Mouse (Mus musculus): ENCODE measurements at regions not wholly inside any gene's neighbourhood (a gene's known extent, or its start where the extent isn't known, plus 50 kb on each side); places are given as distances from the start of the nearest gene placed in this dataset.

DNA sequence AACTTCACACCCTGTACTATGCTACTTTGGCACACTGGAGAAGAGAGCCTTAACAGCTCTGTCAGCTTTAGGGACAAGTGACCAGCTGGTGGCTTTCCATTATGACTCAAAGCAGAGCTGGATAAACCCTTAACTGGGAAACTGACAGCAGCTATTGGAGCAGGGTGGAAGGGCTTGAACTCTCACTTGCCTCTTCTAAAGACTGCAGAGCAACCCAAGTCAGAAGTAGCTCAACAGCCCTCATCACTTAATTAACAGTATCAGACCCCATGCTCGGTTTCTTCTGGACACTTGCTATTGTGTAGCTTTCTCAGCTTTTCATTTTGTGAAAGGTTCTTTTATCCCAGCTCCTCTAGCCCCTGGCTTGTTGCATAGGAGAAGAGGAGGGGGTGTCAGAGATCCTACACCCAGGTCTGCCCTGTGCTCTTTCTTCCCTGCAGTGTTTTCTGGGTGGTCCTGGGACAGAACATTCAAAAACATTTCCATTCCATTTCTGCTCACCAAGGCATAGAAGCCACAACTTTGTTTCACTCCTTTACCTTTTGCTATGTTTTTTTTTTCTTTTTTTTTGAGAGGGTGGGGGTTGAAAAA lies 373.1 kb upstream of the Plxna2 start:
- no peak for ATAC-seq (ENCODE audit: extremely low read depth, insufficient number of reproducible peaks, low FRiP score, poor library complexity, severe bottlenecking)

DNA sequence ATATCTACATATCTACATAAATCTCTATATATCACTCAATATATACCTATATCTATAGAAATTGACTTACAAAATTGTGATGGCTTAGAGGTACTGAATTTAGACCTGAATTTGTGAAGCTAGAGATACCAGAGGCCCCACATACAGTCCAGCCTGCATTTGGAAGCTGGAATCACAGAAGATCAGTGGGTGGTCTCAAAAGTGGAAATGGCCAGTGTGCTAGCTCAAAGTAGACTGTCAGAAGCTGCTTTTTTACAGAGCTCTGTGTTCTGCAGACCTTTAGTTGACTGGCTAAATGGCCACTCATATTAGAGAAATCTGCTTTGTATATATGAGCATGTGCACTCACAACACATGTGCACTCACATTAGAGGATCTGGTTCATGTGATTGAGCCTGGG lies 376.9 kb upstream of the Plxna2 start:
- no peak for ATAC-seq (ENCODE audit: extremely low read depth, insufficient number of reproducible peaks, low FRiP score, poor library complexity, severe bottlenecking)

DNA sequence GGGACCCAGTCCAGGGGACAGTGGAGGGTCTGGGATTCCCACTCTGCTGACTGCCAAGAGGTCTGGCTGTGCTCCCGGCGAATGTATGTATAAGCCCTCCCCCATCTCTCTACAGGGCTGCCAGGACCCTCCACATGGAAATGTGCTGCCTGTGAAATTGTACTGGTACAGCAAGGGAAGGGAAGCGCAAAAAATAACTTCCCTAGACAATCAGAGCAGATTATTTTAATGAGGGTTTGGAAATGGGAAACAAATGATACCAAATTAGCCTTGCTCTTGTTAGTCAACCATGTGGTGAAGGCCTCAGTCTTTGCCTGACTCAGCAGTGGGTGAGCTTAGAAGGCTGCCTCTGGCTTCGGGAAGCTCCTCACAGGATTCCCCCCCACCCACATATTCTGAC lies 386.8 kb upstream of the Plxna2 start:
- ATAC-seq (ENCODE audit: extremely low read depth, insufficient number of reproducible peaks, low FRiP score, poor library complexity, severe bottlenecking), result no peak

DNA sequence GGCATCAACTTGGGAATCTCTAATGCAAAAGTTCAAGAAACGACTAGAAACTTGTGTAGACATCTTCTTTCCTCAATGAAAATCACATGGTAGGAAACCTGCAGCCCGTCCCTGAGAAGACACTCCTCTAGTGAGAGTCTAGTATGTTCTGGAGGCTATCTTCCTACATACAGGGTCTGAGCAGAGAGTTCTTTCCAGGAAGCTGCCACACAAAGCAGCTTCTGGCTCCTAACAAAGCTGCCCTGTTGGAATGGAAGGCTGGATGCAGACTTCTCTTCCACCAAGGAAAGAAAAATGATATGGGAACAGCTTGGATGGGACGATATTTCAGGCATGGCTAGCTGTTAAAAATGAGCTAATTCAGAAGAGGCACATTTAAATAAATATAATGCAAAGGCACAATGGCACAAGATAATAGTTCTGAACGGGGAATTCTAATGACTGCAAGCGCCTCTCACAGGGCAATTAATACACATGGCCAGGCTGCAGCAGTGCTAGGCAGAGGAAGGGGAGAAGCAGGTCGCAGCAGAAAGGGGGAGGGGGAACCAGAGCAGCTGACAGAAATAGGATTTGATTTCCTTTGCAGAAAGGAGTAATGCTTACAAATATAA lies 391.4 kb upstream of the Plxna2 start:
- no peak for ATAC-seq (ENCODE audit: extremely low read depth, insufficient number of reproducible peaks, low FRiP score, poor library complexity, severe bottlenecking)

DNA sequence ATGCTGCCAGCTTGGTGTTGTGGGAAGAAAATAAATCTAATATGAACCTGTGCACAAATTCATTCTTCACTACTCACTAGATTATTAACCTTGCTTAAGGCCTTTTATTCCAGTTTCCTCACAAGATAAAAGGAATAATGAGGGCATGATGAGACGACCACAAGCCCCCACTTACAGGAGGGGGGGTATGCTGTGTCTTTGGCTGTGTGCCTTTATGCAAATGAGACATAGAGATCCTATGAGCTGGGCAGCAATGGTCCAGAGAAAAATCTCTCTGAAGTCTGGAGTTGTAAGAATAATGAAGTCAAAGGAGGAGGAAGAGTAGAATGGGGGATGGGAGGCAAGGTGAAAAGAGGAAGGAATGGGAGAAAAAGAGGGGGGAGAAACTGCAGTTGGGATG lies 392.2 kb upstream of the Plxna2 start:
- no peak for ATAC-seq (ENCODE audit: extremely low read depth, insufficient number of reproducible peaks, low FRiP score, poor library complexity, severe bottlenecking)

DNA sequence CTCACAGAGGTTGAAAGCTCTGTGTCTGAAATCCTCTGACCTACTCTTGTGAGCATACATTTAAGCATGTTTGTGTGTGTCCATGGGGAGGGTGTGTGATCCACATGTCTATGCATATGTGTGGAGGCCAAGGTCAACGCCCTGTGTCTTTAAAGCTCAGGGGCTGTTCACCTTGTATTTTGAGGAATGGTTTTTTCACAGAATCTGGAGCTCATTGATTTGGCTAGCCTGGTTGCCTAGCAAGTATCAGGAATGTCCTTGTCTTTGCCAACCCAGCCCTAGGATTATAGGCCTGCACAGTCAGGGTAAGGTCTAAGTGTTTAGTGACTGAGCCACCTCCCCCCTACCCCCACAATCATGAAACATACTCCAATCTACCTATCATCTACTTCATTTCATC lies 394.0 kb upstream of the Plxna2 start:
- ATAC-seq (ENCODE audit: extremely low read depth, insufficient number of reproducible peaks, low FRiP score, poor library complexity, severe bottlenecking), result no peak

DNA sequence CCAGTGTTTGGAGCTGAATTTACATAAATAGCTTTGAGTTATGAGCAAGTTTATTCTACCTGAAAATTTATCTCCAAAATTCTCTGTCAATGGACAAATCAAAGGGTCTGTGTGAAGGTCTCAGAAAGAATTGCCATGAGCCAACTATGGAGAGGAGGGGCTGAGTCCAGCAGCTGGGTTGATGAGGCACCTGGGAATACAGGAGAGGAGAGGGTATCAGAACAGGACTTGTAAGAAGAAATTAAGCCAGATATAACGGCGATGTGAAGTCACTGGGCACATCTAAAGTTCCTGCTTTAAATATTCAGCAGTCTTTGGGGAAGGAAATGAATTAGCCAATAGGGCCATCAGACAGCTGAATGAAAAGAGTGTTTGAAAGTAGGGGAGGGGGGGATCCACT lies 394.4 kb upstream of the Plxna2 start:
- ATAC-seq (ENCODE audit: extremely low read depth, insufficient number of reproducible peaks, low FRiP score, poor library complexity, severe bottlenecking), result no peak

DNA sequence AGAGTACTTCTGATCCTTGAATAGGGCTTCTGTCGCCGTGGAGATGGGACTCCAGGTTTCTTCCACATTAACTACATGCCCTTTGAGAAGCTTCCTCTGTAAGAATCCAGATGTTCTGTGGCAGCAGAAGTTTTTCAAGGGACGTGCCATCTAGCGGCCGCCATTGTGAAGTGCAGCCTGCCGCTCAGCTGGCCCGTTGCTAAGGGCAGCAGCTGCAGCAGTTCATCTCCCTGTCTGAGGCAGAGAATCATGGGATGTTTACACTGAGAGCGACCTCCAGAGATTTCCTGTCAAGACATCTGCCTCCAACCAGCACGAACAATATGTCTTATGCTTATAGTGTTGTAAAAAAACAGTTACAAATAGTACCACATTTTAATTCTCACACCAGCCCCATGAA lies 395.0 kb upstream of the Plxna2 start:
- no peak for ATAC-seq (ENCODE audit: extremely low read depth, insufficient number of reproducible peaks, low FRiP score, poor library complexity, severe bottlenecking)

DNA sequence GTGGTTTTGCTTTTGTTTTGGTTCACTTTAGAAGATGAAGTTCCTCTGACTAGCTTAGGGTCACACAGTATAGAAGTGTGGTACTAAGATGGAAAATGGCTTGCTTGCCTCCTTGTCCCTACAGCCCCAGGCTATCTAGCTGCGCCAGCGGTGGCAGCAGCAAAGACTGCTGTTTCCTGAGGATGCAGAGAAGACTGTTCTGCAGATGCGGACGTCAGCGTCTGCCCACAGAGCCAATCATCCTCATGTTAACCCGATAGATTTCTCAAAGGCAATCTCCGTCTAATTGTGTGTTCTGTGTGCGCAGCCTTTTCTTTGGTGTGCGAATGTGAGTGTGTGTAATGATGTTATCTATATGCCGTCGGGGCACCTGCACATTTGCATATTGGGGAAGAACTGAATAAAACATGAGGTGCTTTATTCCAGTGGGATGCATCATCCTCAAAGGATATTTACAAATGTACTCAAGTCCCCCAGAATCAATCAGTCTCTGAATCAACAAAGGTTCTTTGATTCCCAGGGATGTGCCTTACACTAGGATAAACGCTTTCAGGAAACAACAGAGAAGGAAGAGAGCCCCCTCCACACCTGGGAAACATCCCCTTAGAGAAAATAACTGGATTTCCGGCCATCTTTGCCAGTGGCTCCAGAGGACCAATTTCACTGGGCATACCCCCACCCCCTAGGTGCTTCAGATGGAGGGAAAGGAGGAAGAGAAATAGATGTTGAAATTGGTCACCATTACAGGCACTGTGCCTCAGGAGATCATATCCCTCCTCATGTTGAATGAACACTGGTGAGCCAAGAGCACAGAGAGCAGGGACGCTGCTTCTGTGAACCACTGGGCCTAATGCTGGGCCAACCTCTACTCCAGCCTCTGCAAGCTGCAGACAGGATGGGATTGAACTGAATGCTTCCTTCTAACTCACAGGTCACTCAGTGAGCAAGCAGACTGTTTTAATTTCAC lies 409.7 kb upstream of the Plxna2 start:
- ATAC-seq (ENCODE audit: extremely low read depth, insufficient number of reproducible peaks, low FRiP score, poor library complexity, severe bottlenecking), result no peak

DNA sequence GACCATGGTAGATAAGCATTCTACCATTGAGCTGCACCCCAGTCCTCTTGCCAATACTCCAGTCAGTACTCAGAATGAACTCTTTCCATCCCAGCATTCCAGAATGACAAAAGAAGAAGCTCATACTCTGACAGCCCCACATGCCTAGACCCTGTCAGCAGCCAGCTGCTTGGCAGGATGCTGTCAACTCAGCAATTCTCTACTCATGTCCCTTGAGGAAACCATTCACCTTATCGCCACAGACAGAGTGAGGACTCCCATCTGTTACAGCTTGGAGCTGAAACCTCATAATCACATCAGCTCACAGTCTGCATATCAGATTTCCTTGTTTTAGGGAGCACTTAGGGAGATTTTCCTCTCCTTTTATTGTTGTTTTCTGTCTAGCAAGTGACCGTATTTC lies 420.5 kb upstream of the Plxna2 start:
- ATAC-seq (ENCODE audit: extremely low read depth, insufficient number of reproducible peaks, low FRiP score, poor library complexity, severe bottlenecking), result no peak

DNA sequence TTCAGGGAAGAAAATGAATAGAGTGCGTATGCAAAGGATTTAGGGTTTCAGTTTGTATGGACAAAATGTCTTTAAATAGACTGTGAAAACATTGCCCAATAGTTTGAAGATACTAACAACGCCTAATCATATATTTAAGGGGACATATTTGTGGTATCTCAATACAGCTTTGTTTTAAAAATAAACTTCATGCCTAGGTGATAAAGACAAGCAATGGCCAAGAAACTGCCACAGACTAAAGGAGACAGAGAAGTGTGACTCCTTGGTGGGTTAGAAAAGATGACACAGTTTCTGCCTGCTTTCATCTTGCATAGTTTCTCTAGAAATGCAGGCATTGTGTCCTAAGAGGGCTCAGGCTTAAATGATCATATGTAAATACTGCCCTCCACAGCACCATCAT lies 435.7 kb upstream of the Plxna2 start:
- no peak for ATAC-seq (ENCODE audit: extremely low read depth, insufficient number of reproducible peaks, low FRiP score, poor library complexity, severe bottlenecking)

DNA sequence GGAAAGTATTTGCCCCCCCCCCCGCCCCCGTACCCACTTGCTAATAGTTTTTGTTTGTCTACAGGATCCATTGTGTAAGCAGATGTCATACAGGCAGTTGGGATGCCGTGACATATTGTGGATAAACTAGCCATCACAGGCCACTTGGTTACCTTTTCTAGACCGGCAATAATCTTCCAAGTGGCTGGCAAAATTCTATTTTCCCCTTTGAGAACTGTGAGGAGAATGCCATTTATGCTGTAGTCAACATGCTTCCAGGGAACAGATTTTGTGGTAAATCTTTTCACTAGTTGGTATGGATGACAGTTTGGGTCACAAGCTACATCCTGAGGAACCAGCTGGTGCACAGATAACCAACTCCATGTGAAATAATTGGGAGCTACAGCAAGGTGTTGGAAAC lies 456.5 kb upstream of the Plxna2 start:
- ATAC-seq (ENCODE audit: extremely low read depth, insufficient number of reproducible peaks, low FRiP score, poor library complexity, severe bottlenecking), result no peak

DNA sequence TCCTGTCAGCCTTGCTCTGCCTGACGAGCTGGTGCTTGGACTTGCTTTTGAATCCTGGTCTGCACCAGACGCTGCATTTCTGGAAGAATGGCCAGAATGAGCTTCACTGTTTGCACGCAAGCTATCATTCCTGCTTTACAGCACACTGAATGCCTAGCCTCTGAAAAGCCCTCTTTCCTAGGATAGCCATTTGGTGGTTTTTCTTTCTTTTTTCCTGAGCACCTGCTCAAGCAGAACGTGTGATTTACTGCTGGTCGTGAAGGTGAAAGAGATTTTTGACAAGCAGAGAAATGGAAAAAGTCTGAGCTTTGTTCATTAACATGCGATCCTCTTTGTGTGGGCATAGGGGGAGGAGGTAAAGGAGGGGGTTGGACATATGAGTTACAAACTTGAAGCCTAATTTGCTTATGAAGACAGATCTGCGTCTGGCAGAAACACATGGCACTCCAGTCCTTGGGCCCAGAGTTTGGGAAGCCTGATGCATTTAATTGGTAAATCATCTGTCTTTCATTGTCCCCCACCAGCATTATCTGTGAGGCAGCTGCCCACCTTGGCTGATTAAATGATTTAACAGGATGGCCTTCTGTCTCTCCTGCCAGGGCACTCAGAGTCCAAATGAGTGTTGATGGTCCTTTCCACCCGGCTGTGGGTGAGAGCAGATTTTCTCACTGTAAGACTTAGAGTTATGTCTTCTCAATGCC lies 457.1 kb upstream of the Plxna2 start:
- no peak for ATAC-seq (ENCODE audit: extremely low read depth, insufficient number of reproducible peaks, low FRiP score, poor library complexity, severe bottlenecking)

DNA sequence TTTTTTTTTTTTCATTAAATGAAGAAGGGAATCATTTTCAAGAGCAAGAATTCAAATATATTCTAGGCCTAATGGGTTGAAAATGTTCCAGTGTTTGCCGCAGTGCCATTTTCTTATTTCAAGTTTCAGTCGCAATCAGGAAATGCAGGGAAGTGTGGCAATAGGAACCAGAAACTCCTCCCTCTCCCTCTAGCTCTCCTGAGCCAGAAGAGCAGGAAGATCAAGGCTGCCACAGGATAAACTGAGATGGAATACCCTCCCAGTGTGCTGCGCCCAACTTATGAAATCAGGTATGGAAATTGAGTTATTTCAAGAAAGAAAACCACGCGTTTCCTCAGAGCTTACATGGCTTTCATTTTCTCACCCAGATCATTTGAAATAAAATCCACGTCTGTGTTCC lies 460.8 kb upstream of the Plxna2 start:
- ATAC-seq (ENCODE audit: extremely low read depth, insufficient number of reproducible peaks, low FRiP score, poor library complexity, severe bottlenecking), result no peak

DNA sequence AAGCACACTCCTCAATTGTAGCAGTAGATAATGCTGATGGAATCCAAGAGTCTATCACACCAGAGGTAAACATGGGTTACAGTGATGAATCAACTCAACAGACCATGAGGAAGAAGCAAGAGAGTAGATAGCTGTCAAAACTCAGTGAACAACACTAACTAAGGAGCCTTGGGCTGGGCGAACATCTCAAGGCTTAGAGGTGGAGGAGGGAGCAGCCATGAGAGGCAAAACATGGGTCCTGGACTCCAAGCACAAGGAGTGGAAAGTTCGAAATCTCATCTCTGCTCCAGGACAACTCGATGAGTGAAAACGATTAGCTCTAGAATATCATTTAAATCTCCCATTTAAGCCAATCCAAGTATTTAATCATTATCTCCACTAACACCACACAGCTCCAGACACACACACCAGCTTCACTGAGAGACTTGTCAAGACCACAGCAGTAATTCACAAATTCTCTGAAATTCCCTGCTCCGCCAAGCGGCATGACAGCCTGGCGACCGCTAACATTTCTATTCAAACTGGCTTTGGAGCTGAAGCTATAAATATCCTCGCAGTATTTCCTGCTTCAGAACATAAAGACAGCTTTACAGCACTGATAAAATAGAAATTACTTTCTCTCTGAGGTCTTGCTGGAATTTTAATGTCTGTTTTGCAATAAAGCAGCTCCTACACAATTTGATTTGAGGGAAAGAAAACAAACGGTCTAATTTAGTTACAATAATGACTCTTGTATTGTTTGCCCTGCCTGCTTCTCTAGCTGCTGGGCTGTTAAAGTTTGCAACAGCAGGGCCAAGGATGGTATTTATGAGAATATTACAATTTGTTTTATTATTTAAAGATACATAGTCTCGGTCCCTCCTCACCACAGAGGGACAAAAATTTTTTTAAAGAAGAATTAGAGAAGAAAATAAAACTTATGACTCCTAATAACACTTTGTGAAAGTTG lies 469.3 kb upstream of the Plxna2 start:
- ATAC-seq (ENCODE audit: extremely low read depth, insufficient number of reproducible peaks, low FRiP score, poor library complexity, severe bottlenecking), result no peak

DNA sequence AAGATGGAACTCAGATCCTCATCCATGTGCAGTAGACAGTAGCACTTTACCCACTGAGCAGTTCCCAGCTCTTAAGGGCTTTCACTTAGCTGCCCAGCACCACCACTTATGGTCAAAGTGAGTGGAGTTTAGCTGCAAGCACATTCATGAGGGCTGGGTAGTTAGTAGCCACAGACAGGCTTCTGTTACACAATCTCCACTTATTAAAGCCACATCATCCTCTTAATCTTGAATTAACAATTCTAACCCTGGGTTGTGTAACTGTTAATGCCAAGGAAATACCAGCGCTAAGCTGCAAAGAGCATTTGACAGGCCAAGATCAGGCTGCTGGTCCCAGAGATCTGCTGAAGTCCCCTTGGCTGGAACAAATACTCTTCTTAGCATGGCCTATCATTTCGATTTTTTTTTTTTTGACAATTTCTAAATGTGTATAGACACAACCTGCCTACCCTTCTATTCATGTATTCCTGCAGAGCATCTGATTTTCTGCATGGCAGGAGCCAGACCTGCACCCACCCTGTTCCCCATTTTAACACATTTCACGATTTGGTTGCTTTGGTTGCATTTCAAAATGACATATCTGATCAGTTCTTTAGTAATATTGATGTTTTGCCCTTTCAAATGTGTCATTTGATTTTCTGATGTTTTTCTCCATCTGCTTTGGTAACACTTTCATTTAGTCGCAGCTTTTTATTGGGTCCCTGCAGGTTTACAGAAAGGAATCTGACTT lies 500.2 kb upstream of the Plxna2 start:
- no peak for ATAC-seq (ENCODE audit: extremely low read depth, insufficient number of reproducible peaks, low FRiP score, poor library complexity, severe bottlenecking)

DNA sequence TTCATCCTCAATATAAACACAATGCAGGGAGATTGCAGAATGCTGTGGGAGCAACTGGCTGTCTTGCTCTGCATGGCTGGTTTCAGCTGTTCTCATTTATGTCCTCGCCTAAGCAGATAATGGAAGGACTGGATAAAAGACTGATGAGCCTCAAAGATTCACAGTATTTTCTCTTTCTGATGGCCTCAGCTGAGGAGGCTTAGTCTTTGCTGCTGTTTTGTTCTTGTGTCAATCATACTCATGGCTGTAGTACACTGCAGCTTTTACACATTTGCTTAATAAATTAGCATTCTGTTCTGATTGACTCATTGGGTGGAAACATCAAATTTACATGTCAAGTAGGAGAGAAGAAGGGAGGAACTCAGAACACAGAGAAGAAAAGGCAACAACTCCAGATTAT lies 503.6 kb upstream of the Plxna2 start:
- ATAC-seq (ENCODE audit: extremely low read depth, insufficient number of reproducible peaks, low FRiP score, poor library complexity, severe bottlenecking), result no peak

DNA sequence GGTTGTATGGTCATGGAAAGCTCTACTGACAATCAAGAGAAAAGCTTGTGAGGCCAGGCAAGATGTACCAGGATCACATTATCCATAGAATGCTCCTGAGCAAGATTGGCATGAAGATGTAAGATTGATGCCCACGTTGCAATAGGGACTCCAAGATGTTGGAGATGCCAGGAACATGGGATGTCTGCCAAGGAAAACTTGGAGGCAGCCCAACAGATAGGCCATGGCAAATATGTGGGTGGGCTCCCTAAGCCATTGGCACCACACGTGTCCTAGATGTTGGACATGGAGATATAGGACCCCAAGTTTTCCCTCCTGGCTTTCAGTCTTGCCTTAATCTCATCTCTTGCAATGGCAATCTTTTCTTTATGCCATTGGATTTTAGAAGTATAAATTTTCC lies 506.1 kb upstream of the Plxna2 start:
- ATAC-seq (ENCODE audit: extremely low read depth, insufficient number of reproducible peaks, low FRiP score, poor library complexity, severe bottlenecking), result no peak

Data from neutrophil, adult 5-6 weeks (primary cell).